In genomic region chr16:94078318-94079074, GRCm38 (mm10) we compare ENCODE assay signal across 19 mouse cellular contexts. TPM values are rescaled to one million over a fixed set of nuclear protein-coding genes. Genes with fewer than 3 reads are reported as not detected.
A peak's percentile ranks its signal among the peaks of the same experiment; 100 is the strongest.
DNase-seq lines count a peak whose midpoint lies in the region; ATAC-seq and TF ChIP-seq lines count a peak whose summit lies in the region.
"Had no signal": no experiment of that assay in that cellular context is flagged by ENCODE, and none has a peak within 500 bp of the region (broad histone marks: within the 10 kb centered on the region; RNA-seq: fewer than 3 reads in every experiment).

No protein-coding gene starts in this region.

- peak; percentile 69 for DNase-seq in intestine, embryonic 14.5 days (ENCODE audit: low spot score)
- DNase-seq in thymus, postnatal 4 days = peak; percentile 38
- no peak for DNase-seq in thymus, postnatal 10 days (ENCODE audit: low spot score in 2 of 2)
- peak; percentile 58 for DNase-seq in limb, embryonic 11.5 days (ENCODE audit: low spot score)
- peak; percentile 19 for DNase-seq in stomach, postnatal 0 days (ENCODE audit: low spot score)
- DNase-seq in cerebellum, postnatal 4 days (ENCODE audit: low spot score in 2 of 2) = no peak
- DNase-seq in cerebellum, postnatal 36 days = no peak
- DNase-seq: cerebellum, adult 18-20 months; layer of hippocampus, adult 9-11 months; liver, postnatal 0 days; lung, postnatal 36 days; right cerebral cortex, postnatal 14 days; thymus, adult 2 months had no signal

- no peaks in the 10 kb centered on the region for H3K9me3 ChIP-seq in intestine, embryonic 14.5 days (ENCODE audit: control insufficient read depth, low read length)
- H3K9me3 ChIP-seq in intestine, embryonic 16.5 days (ENCODE audit: control insufficient read depth, low read length) = no peaks in the 10 kb centered on the region
- H3K9me3 ChIP-seq in limb, embryonic 11.5 days (ENCODE audit: control insufficient read depth, low read length) = no peaks in the 10 kb centered on the region
- no peaks in the 10 kb centered on the region for H3K9me3 ChIP-seq in stomach, postnatal 0 days (ENCODE audit: control insufficient read depth, low read length)
- H3K9me3 ChIP-seq: embryonic facial prominence, embryonic 15.5 days; forebrain, embryonic 15.5 days; hindbrain, embryonic 15.5 days had no signal

- H3K36me3 ChIP-seq in intestine, embryonic 14.5 days (ENCODE audit: control insufficient read depth, insufficient read depth, low read length) = no peaks in the 10 kb centered on the region
- H3K36me3 ChIP-seq in intestine, embryonic 16.5 days (ENCODE audit: control insufficient read depth, insufficient read depth, low read length) = no peaks in the 10 kb centered on the region
- no peaks in the 10 kb centered on the region for H3K36me3 ChIP-seq in limb, embryonic 11.5 days (ENCODE audit: control insufficient read depth, insufficient read depth, low read length)
- H3K36me3 ChIP-seq in stomach, postnatal 0 days (ENCODE audit: control insufficient read depth, insufficient read depth, low read length) = no peaks in the 10 kb centered on the region
- H3K36me3 ChIP-seq: embryonic facial prominence, embryonic 15.5 days; forebrain, embryonic 15.5 days; hindbrain, embryonic 15.5 days had no signal

- no peak for TF ChIP-seq CTCF in stomach, postnatal 0 days (IDR thresholded peaks at IDR 0.05; ENCODE audit: low read depth)

- no peak for ATAC-seq in intestine, embryonic 14.5 days (replicated peaks; ENCODE audit: low FRiP score, low TSS enrichment, low read depth)
- ATAC-seq in intestine, embryonic 16.5 days = no peak
- ATAC-seq in limb, embryonic 11.5 days (ENCODE audit: insufficient number of reproducible peaks, low FRiP score, low TSS enrichment, low read depth) = no peak
- no peak for ATAC-seq in stomach, postnatal 0 days (ENCODE audit: low FRiP score, low TSS enrichment)
- ATAC-seq: forebrain, embryonic 15.5 days; liver, postnatal 0 days had no signal

- H3K4me1 ChIP-seq in intestine, embryonic 14.5 days (replicated peaks; ENCODE audit: control insufficient read depth, insufficient read depth, low read length) = no peaks in the 10 kb centered on the region
- H3K4me1 ChIP-seq in intestine, embryonic 16.5 days (ENCODE audit: control insufficient read depth, insufficient read depth, low read length) = no peaks in the 10 kb centered on the region; the same call in 1 of the 2 replicates
- H3K4me1 ChIP-seq in limb, embryonic 11.5 days (ENCODE audit: control insufficient read depth, insufficient read depth, low read length) = peaks cover 3% of the 10 kb centered on the region; the same call in 1 of the 2 replicates
- H3K4me1 ChIP-seq in stomach, postnatal 0 days (replicated peaks; ENCODE audit: control insufficient read depth, insufficient read depth) = no peaks in the 10 kb centered on the region
- H3K4me1 ChIP-seq: forebrain, embryonic 15.5 days; hindbrain, embryonic 15.5 days had no signal

- 3% methylated on average over 23 of the region's 23 CpGs for WGBS in intestine, embryonic 14.5 days
- 3% methylated on average over 23 of the region's 23 CpGs for WGBS in intestine, embryonic 16.5 days
- 1% methylated on average over 23 of the region's 23 CpGs for WGBS in limb, embryonic 11.5 days
- WGBS in stomach, postnatal 0 days = 9% methylated on average over 23 of the region's 23 CpGs

- no peak for TF ChIP-seq EP300 in stomach, postnatal 0 days (optimal IDR thresholded peaks at IDR 0.05)

- H3K9ac ChIP-seq in intestine, embryonic 14.5 days (ENCODE audit: low read length) = no peak overlapping the region
- no peak overlapping the region for H3K9ac ChIP-seq in intestine, embryonic 16.5 days (ENCODE audit: low read depth, low read length)
- H3K9ac ChIP-seq in limb, embryonic 11.5 days (ENCODE audit: low read length) = no peak overlapping the region
- H3K9ac ChIP-seq in stomach, postnatal 0 days (ENCODE audit: low read length) = no peak overlapping the region
- H3K9ac ChIP-seq: embryonic facial prominence, embryonic 15.5 days; forebrain, embryonic 15.5 days; hindbrain, embryonic 15.5 days; liver, postnatal 0 days had no signal

- no peak overlapping the region for H3K4me2 ChIP-seq in intestine, embryonic 14.5 days (ENCODE audit: low read length)
- no peak overlapping the region for H3K4me2 ChIP-seq in intestine, embryonic 16.5 days (ENCODE audit: low read depth, low read length)
- 0 out of 2 replicates have a peak overlapping the region, but pooled peaks have one; percentile 8 for H3K4me2 ChIP-seq in limb, embryonic 11.5 days (ENCODE audit: low read depth, severe bottlenecking)
- no peak overlapping the region for H3K4me2 ChIP-seq in stomach, postnatal 0 days (replicated peaks; ENCODE audit: low read depth)
- H3K4me2 ChIP-seq: forebrain, embryonic 15.5 days; heart, embryonic 11.5 days; hindbrain, embryonic 15.5 days had no signal

- H3K27ac ChIP-seq in intestine, embryonic 14.5 days (ENCODE audit: low read depth) = no peak overlapping the region
- no peak overlapping the region for H3K27ac ChIP-seq in intestine, embryonic 16.5 days (ENCODE audit: low read length)
- no peak overlapping the region for H3K27ac ChIP-seq in limb, embryonic 11.5 days (replicated peaks; ENCODE audit: low read depth, low read length)
- no peak overlapping the region for H3K27ac ChIP-seq in stomach, postnatal 0 days (replicated peaks)
- H3K27ac ChIP-seq: embryonic facial prominence, embryonic 15.5 days; forebrain, embryonic 15.5 days; hindbrain, embryonic 15.5 days had no signal

- no peak overlapping the region for H3K4me3 ChIP-seq in intestine, embryonic 14.5 days (ENCODE audit: low read depth, low read length)
- H3K4me3 ChIP-seq in intestine, embryonic 16.5 days (ENCODE audit: low read length) = no peak overlapping the region
- no peak overlapping the region for H3K4me3 ChIP-seq in limb, embryonic 11.5 days (ENCODE audit: low read depth, low read length)
- no peak overlapping the region for H3K4me3 ChIP-seq in stomach, postnatal 0 days (ENCODE audit: low read depth, low read length)
- H3K4me3 ChIP-seq: forebrain, embryonic 15.5 days; hindbrain, embryonic 15.5 days had no signal

- H3K27me3 ChIP-seq in intestine, embryonic 14.5 days (replicated peaks; ENCODE audit: control insufficient read depth, insufficient read depth, low read length) = peaks cover 81% of the 10 kb centered on the region
- peaks cover 66% of the 10 kb centered on the region for H3K27me3 ChIP-seq in intestine, embryonic 16.5 days (replicated peaks; ENCODE audit: control insufficient read depth, insufficient read depth, low read length)
- peaks cover 82% of the 10 kb centered on the region for H3K27me3 ChIP-seq in limb, embryonic 11.5 days (ENCODE audit: control insufficient read depth, insufficient read depth, low read length)
- peaks cover 23% of the 10 kb centered on the region for H3K27me3 ChIP-seq in stomach, postnatal 0 days (ENCODE audit: control insufficient read depth, insufficient read depth, low read length)

RNA-seq across cellular contexts. Expression of gene Sim2, which starts 6.2 kb away (rescaled TPM):
- polyA plus RNA-seq in intestine, embryonic 14.5 days (2014; fragmentation: Nextera tagmentation; extraction: Ambion mirVana) = not detected in 2 replicates
- polyA plus RNA-seq in intestine, embryonic 16.5 days (2015; fragmentation: Nextera tagmentation; extraction: Ambion mirVana) = not detected in 2 replicates
- polyA plus RNA-seq in limb, embryonic 11.5 days (2014; fragmentation: Nextera tagmentation; extraction: Ambion mirVana) = 2.6 and 2.7 TPM in 2 replicates
- polyA plus RNA-seq in stomach, postnatal 0 days (2015; fragmentation: Nextera tagmentation; extraction: Ambion mirVana) = 0.17 and 0.31 TPM in 2 replicates
- polyA plus RNA-seq: CD4-positive, CD25-positive, alpha-beta regulatory T cell, adult 4 months; liver, postnatal 0 days had no signal

Comparison
In these comparisons a context has a peak if more than half of its experiments do, and no peak if none do; other contexts are left out.
1. DNase-seq: peak in intestine, embryonic 14.5 days (single experiment), thymus, postnatal 4 days (single experiment), limb, embryonic 11.5 days (single experiment) and stomach, postnatal 0 days (single experiment); none in thymus, postnatal 10 days (0 of 2), cerebellum, postnatal 4 days (0 of 2) and cerebellum, postnatal 36 days (0 of 2).